Mouse (Mus musculus): ENCODE results near the gene Kcnj1.

Kcnj1 gene

DNA sequence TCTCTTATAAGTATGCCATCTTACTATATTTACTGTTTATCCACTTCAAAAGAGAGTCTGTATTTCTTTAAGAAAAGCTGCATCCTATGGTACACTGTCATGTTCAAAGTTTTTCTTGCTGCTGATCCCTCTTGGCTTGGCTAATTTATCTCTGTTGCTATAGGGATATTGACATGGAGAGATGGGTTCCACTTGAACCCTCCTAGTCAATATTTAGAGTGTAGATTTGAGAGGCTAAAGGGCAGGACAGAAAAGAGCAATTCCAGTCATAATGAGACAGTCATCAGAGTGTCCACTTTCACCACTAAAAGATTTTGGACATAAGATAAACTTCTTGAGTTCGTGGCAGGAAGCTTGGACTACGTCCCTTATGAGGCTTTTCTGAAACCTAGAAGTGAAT is 27.9 kb downstream of the Kcnj1 start:
- no peak for ATAC-seq (ENCODE audit: low TSS enrichment)

DNA sequence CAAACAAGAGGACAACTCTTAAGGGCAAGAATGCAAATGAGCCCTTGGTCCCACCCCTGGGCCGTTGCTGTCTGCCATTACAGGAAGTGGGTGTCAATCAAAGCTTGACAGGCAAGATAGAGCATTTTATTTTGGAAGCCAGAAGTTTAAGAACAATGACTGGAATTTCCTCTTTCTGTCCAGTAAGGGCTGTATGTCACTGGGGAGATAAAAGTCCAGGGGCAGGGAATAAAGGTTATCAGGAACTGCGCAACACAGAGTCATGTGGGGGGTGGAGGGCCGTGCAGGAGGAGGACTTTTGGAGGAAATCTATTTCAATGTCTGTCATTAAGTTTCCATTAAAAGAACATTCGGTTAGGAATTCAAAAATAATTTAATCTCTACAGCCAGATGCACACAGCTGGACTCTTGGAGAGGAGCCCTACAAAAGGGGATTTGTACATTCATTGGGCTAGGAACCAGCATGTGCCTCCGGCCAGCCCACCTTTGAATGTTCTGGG is 28.4 kb downstream of the Kcnj1 start:
- ATAC-seq (ENCODE audit: low TSS enrichment) = no peak

DNA sequence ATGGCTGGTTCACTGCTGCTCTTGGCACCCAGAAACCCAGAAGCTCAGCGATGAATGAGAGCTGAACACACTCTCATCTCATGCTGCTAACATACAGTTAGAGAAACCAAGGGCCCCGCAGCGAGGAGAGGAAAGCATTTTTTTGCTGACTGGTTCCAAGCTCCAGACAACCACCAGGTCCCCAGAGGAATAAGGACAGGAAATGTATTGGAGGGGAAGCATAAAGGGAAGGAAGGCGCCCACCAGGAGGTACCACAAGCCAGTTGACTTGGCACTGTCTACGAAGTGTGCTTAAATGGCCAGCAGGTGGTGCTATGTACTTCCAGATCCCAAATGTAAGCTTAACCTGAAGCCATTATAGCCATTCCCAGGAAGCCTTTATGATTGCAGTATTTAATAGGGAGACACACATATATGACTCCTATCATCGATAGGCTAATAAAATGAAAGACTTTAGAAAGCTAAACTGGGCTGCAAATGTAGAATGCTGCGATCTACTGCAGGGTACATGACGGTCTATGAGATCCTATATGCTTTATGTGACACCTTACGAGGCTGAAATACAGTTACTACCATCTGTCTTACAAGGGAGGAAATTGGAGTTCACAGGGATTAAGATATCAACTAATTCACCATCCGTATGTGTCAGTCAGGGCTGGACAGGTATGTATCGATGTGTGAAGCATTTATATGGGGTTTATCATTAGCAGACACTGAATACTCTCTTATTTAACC is 33.1 kb downstream of the Kcnj1 start:
- ATAC-seq (ENCODE audit: low TSS enrichment) = peak; percentile 91

DNA sequence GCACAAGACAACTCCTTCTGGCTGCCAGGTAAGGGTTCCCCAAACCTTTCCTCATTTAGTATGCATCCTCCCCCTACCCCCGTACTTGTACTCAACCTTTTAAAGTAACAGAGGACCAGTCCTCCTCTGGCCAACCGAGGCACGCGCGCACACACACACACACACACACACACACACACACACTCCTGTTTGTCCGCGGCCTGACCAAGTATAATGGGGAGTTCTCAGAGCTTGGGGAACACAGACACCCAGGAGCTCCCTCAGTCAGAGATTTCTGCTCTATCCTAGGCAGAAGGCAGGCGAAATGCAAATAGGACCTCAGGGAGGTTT is 36.4 kb downstream of the Kcnj1 start:
- no peak for ATAC-seq (ENCODE audit: low TSS enrichment)

DNA sequence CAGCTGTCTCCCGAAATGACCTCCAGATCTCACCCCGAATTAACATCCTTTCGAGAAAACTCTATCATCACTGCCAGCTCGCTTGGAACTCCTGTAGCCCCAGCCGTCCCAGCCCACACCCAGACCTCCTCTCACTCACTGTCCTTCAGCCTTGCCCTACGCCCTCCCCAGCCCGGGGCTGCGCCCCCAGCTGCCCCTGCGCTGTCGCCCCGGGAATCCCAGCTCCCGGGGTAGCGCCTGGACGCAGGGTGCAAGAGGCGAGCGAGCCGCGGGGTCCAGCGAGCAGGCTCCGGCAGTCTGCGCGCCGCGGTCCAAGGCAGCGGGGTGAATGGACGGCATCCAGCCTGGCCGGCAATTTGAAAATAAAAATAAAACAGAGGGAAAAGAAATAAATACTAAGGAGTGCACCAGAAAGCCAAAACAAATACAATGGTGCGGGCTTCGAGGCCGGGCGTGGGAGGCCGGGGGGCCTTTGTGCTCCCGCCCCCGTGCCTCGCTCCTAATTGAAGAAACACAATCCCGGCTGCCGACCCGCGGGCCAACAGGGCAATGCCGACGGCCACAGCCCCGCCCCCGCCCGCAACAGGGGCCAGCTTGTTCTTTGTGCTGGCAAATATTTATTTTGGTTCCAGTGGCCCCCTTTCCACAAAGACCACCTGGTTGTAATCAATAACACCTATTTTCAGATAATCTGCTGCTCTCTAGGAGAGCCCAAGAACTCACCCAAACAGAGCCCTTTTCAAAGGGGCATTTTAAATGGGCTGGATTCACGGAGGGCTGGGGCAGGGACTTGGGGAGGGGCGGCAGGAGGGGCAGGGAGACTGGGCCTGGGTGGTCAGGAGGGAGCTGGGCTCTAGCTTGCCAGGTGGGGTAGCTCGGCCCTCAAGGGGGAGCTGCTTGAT is 37.0 kb downstream of the Kcnj1 start:
- no peak for ATAC-seq (ENCODE audit: low TSS enrichment)

DNA sequence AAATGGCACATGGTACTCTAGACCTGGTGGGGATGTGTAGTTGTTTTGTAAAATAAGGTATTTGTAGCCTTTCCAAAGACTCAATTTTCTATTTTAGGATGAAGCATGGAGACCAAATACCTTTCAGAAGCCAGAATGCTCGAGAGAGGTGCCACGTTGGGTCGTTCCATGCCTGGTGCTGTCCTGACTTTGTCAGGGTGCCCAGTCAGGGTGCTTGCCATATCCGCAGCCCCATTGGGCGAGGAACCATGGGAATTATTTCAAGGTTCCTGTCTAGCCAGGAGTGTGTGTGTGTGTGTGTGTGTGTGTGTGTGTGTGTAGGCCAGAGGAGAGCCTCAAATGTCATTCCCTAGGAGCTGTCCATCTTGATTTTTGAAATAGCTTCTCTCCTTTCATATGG is 38.4 kb downstream of the Kcnj1 start:
- ATAC-seq (ENCODE audit: low TSS enrichment) = no peak

DNA sequence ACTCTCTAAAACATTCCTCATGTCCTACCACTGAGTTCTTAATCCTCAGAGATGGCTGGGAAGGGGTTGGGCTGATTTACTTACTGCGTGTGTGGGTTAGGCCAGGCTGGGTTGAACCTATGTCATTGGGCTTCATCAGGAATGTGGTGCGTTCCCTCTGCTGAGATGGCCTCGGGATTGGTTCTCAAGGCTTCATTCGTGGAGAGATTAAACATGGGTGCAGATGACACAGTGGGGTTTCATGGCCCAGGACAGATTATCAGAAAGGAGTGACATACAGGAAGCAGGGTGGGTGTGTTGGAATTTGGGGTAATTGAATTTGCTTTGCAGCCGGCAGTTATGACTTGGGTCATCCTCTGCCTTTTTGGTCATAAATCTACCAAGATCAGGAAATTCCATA is 39.2 kb downstream of the Kcnj1 start:
- no peak for ATAC-seq (ENCODE audit: low TSS enrichment)

DNA sequence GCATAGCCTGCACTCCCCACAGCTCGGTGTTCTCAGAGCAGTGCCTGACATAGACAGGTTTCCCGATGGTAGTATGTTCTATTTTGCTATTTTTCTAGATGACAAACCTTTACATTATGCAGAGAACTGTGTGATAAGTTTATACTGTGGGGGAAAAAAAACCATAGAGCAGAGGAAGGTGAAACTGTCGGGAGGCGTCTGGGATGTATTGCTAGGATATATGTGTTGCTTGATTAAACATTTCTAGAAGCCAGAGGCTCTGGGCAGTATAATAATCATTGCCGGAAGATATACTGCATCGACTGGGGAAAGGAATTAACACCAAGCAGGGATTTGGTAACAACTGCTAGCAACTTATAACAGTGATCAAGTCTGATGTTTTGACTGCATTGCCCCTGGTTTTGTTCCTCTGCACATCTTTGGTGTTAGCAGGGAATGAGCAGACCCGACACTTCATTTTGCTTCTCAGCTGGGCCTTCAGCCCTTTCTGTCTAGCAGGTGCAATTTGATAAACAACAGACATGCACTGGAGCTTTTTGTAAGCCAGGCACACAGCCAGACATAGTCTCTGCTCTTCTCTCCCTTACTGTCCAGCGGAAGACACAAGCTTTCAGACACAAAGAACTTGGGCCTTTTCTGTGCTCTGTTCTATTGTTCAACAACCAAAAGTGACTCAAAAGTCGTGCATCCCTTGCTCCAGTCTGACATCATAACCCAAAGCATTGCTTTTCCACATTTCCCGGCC is 40.7 kb downstream of the Kcnj1 start:
- no peak for ATAC-seq (ENCODE audit: low TSS enrichment)

DNA sequence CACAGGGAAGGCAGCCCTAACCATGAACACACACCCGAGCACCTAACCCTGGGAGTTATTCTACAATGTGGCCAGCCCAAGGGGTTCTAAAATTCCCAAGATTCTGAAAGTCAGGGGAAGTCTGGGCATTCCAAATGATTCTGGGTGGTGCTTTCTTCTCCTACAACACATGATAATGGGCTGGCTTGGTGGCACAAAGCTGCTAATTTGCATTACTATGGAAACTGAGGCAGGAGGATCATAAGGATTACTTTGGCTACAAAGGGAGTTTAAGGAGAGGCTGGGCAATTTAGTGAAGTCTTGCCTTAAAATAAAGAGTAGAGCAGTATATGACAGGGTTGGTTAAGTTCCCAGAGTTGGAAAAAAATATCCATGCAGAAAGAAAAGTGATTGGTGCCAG is 42.7 kb downstream of the Kcnj1 start:
- no peak for ATAC-seq (ENCODE audit: low TSS enrichment)

DNA sequence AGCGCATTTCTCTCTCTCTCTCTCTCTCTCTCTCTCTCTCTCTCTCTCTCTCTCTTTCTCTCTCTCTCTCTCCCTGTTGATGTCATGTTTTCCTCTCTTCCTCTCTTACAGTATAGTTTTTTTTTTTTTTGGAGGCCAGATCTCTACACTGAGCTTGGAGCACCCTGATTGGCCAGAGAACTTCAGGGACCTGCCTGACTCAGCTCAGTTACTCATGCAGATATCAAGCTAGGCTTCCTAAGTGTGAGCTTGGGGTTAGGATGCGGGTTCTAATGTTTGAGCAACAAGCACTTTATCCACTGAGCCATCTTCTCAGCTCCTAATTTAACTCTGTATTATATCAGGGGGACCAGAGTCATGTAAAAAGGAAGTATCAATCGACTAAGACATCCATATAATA is 43.7 kb downstream of the Kcnj1 start:
- no peak for ATAC-seq (ENCODE audit: low TSS enrichment)

DNA sequence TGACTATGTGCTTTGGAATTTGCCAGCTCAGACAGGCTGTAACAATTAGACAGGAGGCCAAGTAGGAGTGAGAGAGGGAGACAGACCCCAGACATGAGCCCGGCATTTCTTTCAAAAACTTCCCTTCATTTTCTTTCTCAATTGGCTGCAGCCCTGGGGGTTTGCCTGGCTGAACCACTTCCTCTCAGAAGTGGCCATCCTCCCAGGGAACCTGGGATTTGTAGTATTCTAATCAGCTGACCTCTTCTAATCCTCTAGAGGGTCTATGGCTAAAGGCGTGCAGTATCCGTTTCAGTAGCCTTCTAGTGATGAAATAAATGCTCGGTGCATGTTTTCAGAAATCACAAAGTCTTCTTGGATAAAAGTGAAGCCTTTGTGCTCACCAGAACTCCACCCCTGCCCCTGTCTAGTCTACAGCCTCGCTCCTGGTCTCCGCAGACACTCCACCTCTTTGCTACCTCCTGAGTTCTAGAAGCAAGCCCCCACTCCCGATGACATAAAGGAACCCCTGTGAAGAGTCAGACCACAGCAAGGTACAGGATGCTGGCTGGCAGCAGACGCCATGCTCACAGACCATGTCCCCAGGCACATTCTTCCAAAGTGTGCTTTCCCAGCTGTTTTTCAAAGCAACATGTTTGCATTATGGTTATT is 45.3 kb downstream of the Kcnj1 start:
- ATAC-seq (ENCODE audit: low TSS enrichment) = no peak

DNA sequence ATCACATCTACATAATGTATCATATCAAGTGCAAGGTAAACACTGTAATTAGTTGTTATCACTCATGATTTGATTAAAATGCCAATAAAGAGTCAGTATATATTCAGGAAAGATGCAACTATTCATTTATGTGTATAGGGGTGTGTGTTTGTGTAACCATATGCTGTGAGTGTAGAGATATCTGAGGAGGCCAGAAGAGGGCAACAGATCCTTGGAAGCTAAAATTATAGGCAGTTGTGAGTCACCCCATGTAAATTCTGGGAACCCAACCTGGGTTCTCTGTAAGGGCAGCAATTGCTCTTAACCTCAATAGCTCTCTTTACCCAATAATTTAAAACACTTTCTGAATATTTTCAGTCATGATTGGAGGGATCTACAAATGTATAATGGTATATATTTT is 48.4 kb downstream of the Kcnj1 start:
- no peak for ATAC-seq (ENCODE audit: low TSS enrichment)

DNA sequence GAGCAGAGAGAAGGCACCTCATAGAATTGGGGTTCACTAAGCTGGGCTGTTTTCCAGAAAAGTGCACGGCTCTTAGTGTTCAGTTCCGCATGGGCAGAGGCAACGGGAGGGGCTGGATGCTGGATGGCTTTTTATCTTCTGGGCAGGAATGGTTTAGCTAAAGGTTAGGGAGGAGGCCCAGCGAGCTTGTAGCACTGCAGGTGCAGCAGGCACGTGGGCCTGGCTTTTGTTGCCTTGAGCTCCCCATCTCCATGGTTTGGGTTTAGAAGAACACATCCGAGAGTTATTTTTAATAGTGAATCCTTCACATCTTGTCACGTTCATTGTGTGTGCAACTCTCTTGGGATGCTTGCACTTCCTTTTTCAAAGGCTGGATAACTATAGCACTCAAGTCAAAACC is 53.0 kb downstream of the Kcnj1 start:
- ATAC-seq (ENCODE audit: low TSS enrichment) = no peak

DNA sequence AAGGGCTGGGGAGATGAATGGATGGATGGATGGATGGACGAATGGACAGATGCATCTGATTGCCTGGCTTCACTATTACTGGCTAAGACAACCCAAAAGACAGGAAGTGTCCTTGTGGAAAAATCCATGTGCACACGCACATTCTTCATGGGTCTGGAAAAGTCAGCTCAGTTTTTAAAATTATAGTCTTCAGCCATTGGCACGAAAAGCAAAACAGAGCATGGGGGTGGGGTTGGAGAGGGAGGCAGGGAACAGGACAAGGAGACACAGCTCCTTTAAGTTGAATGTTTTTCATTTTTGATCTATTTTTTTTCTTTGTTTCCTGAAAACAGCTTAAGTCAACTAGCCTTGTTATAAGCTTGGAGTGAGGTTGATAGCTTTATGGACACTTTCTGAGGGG is 58.8 kb downstream of the Kcnj1 start:
- ATAC-seq (ENCODE audit: low TSS enrichment) = no peak

DNA sequence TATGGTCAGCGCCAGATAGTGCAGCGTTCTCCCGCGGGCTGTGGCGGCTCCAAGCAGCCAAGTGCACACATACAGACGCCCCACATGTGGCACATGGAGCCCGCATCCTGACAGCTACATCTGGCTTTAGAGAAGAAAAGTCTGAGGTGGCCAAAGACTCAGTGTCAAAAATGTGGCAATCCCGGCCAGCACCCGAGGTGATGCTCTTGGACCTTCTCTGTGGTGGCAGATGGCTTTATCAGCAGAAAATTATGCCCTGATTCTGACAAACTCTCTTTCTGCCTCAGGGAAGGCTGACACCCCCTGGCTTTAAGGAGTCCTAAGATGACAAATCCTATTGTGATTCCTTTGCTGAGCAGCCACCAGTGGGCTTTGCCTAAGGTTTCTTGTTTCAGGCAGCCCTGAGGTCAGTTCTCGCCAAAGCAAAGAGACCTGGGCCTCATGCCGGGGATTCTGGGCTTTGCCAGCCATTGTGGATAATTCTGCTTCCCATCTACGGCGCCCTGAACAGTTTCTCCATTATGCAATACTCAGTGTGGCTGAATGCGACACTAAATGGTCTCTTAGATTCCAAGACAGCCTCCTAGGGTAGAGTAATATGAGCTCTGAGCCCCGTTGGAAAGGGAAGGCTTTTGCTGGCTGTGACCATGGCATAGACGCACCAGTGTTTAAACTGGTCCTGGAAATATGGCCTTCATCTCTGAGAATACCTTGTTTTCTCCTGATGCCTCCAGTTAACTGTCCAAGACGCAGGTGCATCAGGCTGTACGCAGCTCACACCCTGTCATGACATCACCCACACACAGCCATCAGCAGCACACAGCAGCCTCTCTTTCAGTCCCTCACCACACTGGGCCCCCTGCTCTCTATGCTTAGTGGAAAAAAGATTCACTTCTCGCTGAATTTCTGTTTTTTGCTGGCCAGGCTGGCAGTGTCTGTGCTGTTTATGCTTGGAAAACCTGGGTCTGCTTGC is 62.2 kb downstream of the Kcnj1 start:
- ATAC-seq (ENCODE audit: low TSS enrichment) = no peak

DNA sequence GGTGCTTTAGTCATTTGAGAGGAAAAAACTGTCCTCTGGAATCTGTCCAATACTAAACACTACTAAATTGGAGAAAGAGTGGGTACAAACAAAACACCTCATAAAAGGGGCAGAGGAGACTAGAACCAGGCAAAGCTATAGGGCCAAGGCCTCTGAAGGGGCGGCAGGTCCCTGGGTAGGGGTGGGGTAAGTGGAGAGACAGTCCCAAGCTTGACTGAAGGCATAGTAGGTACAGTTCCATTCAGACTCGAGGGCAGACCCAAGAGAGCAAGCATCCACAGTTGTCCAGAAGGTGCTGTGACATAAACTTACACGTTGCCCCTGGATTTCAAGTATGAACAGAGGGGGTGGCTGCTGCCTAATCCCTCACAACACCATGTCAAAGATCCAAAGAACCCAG is 70.8 kb downstream of the Kcnj1 start:
- ATAC-seq (ENCODE audit: low TSS enrichment) = no peak

DNA sequence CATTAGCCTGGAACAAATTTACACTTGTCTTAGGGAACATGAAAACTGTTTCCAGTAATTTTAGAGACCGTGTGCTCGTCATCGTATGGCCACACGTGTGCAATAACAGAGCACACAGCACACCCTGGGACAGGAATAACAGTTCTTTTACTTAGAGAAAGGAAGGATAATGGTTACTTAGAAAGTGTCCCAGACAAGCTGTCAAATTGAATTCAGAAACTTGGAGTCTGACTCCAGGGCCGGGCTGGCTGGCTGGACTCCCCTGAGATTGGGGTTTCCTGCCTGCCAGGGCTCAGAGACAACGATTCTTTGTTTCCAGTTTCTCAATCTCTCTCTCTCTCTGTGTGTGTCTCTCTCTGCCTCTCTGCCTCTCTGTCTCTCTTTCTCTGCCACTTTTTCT is 71.5 kb downstream of the Kcnj1 start:
- no peak for ATAC-seq (ENCODE audit: low TSS enrichment)

DNA sequence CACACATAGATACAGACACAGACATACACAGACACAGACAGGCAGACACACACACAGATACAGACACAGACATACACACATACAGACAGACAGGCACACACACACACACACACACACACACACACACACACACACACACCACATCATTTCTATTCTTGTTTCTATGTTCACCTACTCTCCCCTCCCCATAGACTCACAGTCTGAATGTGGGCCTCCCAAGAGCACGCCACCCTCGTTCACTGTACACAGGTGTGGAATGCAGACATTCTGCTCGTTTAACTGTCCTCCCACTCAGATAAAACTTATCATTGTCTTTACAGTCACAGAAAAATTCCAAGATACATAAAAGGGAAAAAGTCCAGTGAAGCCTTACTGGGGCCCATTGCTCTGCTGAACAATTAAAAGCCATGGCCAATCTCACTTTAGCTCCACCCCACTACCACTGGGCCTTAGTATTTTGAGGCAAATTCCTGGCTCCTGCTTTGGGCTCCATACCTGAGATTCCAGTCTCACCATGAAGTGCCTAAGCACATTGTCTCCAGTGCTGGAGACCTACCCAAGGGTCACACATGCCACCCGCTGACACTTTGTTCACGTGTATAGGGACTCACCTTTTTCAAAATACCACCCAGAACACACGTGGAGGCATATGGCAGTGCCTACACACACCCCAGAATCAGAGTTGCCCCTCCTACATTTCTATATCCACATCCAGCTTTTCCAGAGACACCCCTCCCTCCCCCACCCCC is 72.3 kb downstream of the Kcnj1 start:
- no peak for ATAC-seq (ENCODE audit: low TSS enrichment)

DNA sequence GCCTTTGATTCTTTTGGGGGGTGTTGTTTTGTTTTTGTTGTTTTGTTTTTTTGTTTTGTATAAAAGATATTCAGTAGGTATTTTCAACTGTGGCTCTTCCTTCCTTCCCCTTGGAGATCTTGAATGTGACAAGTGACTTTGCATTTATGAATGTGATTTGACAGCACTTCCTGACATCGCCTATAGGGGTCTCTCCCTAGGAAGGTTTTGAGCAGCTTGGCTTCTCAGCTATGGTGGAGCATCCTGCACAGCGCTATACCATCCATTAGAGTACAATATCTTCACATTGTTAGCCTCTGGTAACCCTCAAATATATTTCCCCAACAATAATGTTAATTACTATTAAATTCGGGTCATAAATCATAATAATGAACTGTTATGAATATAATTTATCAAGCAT is 73.5 kb downstream of the Kcnj1 start:
- no peak for ATAC-seq (ENCODE audit: low TSS enrichment)

DNA sequence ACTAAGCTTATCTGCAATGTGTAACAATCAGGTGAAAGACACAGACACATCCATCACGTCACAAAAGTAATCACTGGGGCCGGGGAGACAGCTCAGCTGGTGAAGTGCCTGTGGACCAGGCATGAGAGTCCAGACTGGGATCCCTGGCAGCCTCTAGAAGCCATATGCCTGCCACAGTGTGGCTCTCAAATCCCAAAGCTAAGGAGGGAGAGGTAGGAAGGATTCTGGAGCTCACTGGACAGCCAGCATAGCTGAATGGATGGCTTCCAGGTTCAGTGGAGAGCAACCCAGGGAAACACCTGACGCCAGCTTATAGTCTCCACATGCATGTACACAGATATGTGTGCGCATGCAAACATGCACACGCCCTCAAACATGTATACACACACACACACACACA is 76.5 kb downstream of the Kcnj1 start:
- no peak for ATAC-seq (ENCODE audit: low TSS enrichment)

All from frontal cortex, adult (tissue).